Mouse (Mus musculus) cerebellum, adult 2 months (tissue): ENCODE measurements at regions not wholly inside any gene's neighbourhood (a gene's known extent, or its start where the extent isn't known, plus 50 kb on each side); places are given as distances from the start of the nearest gene placed in this dataset.

Source experiments
- CTCF ChIP-seq: fragments of 200-500 bp; IDR thresholded peaks from 2 replicates; pipeline ENCODE4 v1.5.1; 2011; ENCODE audit warnings: low read depth, mild to moderate bottlenecking, control low read depth, low read length, moderate library complexity, borderline replicate concordance; ENCODE audit not compliant: insufficient read depth
- POLR2A ChIP-seq: fragments of 200-500 bp; IDR thresholded peaks from 2 replicates; pipeline ENCODE4 v1.6.1; 2011; ENCODE audit warnings: low read length, control low read depth, borderline replicate concordance; ENCODE audit not compliant: insufficient read depth

GRCm38 (mm10) chr1:23480776-23481320 lies 83.3 kb upstream of the Ogfrl1 start:
- TF ChIP-seq POLR2A (no peak), CTCF (no peak)
